Comparison of ENCODE assay signal across 18 mouse cellular contexts in the genomic region with DNA sequence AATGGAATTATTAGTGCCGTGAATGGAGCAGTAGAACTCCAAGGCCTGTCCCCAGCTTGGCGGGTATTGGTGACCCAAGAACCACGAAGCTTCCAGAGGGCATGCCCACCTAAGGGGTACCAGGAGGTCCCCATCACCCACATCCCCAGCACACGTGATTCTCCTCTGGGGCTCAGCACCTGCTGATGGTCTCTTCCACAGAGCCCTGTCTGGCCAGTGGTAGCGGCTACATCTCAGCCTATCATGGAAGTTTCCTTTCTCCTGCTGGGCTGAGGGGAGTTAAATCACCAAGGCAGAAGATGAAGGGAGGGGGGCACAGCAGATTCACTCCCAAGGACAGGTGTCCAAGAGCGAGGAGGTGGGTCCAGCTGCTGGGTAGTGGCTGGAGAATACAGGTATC. TPM values are rescaled to one million over a fixed set of nuclear protein-coding genes. Genes with fewer than 3 reads are reported as not detected.
"Had no signal": no experiment of that assay in that cellular context is flagged by ENCODE, and none has a peak within 500 bp of the region (broad histone marks: within the 10 kb centered on the region; RNA-seq: fewer than 3 reads in every experiment).

No protein-coding gene starts in this region.

- H3K4me2 ChIP-seq: neural tube, embryonic 15.5 days; stomach, embryonic 15.5 days had no signal

- H3K9ac ChIP-seq: neural tube, embryonic 15.5 days; stomach, embryonic 15.5 days had no signal

- H3K4me3 ChIP-seq: neural tube, embryonic 15.5 days; stomach, embryonic 15.5 days had no signal

- H3K36me3 ChIP-seq: neural tube, embryonic 15.5 days; stomach, embryonic 15.5 days had no signal

- H3K27me3 ChIP-seq: neural tube, embryonic 15.5 days; stomach, embryonic 15.5 days had no signal

- DNase-seq: retina, postnatal 1 day; right cerebral cortex, adult 18-20 months; right cerebral cortex, postnatal 14 days; right cerebral cortex, postnatal 25 days; right cerebral cortex, postnatal 4 days; spleen, adult 18-20 months; thymus, adult 18-20 months; thymus, adult 2 months; thymus, postnatal 14 days; thymus, postnatal 25 days; thymus, postnatal 36 days; thymus, postnatal 4 days had no signal

- H3K9me3 ChIP-seq: neural tube, embryonic 15.5 days; stomach, embryonic 15.5 days had no signal

- H3K27ac ChIP-seq: neural tube, embryonic 15.5 days; stomach, embryonic 15.5 days; stomach, postnatal 0 days had no signal

RNA-seq across cellular contexts. Expression of a gene that starts 2.3 kb away (rescaled TPM):
- total RNA-seq: neutrophil, adult 5-6 weeks had no signal
- polyA plus RNA-seq: neural tube, embryonic 14.5 days; small intestine, adult 2 months had no signal
